Mouse (Mus musculus): ENCODE measurements at regions not wholly inside any gene's neighbourhood (a gene's known extent, or its start where the extent isn't known, plus 50 kb on each side); places are given as distances from the start of the nearest gene placed in this dataset.

DNA sequence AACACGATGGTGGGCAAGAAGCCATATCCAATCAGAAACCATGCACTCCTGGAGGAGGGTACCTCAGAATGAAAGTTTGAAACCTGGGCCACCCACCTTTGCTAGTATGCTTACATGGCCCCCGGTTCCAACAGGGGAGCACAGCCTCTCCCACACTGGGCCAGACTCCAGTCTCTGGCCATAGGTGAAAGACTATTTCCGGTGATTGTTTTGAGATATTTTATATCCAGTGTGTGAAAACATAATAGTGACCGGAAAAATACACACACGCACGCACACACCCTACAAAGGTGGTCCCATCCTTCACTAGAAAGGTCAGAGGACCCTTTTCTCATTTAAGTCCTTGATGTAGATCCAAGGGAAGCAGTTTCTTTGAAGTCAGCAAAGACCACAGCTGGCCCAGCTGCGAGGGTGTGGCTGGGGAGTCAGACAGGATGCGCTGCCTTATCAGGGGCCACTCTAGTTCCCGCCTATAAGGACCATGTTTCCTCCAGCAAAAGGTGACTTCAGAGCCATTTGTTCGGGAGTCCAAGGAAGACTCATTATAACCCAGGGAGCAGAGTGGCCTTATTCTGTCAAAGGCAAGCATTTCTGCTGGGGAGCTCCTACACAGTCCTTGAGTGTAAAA lies 206.0 kb downstream of the Zfp36l1 start:
- no peak for DNase-seq

DNA sequence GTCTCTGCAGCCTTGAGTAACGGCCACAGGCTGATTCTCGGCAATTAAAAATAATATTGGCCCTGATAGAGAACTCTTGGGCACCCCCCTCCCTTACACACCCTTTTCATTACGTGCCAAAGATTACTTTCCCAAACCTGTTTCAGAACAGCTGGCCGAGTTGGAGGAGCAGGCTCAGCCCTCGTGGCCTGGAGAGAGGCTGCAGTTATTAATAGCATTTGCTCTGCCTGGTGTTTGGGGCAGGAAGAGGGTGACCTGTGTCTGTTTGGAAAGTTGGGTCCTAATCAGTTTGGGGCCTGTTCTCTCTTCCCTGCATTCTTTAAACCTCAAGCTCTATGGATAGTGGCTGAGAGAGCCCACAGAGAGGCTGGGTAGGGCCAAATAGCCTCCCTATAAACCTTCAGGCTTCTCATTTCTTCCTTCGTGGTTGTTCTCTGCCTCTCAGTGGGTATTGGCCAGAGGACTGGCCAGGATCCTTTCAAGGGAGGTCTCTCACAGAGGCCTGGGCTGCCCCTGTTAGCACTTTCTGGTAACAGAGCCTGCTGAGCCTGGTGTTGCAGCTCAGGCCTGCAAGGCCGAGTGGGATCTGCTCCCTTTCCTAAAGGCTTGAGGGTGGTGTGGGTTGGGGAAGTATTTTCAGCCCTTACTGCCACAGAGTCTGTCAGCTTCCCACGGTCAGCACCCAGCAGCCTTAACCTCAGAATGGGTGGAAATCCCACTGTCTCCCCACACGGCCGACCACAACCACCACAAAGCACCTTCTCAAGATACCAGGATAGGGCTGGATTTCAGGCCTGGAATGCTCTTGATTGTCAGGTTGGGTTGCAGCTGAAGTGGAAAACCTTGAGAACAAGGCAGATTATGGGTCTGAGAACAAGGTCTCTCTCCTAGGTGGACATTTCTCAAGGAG lies 206.7 kb downstream of the Zfp36l1 start:
- no peak for DNase-seq

DNA sequence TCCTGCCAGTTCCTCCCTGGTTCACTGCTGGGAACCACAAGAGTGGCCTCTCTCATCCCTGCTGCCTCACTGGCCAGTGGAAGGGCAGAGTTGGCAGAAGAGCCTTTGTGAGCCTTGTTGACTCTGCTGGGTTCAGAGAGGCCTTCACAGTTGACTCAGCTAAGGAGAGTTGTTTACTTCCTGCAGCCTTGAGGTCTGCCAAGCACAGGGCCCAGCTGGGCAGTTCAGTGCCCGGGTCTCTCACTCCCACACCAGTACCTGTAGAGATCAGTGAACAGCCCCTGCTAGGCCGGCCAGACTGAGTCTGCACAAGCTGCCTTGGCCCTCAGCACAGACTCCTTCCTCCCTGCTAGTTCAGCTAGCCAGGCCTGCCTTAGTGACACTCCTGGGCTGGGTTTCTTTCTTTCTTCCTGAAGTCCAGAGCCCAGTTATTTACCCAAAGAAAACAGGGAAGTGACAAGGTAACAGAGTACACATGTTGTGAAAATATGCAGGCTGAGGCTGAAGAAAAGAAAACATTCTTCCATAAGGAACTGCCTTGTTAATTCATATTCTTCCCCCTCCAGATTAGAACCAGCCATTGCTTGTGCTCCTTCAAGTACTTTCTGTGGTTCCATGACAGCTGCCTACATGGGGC lies 207.8 kb downstream of the Zfp36l1 start:
- no peak for DNase-seq

DNA sequence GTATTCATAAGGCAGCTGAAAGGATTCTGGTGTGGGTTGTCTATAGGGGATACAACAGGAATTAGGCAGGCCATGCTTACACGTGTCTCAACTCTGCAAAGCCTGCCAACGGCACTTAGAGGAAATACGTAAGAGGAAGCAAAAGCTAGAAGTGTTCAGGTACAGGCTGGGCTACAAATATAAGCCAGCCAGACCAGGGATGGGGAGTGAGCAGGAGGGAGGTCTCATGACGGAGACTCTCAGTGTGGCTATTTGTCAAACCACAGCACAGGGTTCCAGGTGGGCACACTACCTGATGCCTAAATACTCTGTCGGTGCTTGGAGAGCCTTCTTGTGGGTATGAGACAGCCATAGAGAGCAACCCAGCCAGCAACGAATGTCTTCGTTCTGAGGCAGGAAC lies 210.1 kb downstream of the Zfp36l1 start:
- DNase-seq, result no peak

DNA sequence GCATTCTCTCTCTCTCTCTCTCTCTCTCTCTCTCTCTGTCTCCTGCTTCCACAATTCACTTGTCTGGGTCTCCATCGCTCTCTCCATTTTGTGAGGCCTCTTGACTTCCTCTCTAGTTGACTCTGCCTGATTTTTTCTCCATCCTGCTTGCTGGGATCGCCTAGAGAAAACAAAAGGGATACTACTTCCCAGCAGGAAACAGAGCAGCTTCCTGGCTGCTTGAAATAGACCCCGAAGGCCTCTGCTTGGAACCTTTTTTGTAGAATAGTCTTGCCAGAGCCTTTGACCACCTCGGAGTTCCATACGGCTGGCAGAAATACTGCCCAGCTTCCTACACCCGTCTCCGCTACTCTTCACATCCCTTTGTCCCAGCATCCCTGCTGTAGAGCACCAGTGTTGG lies 210.7 kb downstream of the Zfp36l1 start:
- no peak for DNase-seq

DNA sequence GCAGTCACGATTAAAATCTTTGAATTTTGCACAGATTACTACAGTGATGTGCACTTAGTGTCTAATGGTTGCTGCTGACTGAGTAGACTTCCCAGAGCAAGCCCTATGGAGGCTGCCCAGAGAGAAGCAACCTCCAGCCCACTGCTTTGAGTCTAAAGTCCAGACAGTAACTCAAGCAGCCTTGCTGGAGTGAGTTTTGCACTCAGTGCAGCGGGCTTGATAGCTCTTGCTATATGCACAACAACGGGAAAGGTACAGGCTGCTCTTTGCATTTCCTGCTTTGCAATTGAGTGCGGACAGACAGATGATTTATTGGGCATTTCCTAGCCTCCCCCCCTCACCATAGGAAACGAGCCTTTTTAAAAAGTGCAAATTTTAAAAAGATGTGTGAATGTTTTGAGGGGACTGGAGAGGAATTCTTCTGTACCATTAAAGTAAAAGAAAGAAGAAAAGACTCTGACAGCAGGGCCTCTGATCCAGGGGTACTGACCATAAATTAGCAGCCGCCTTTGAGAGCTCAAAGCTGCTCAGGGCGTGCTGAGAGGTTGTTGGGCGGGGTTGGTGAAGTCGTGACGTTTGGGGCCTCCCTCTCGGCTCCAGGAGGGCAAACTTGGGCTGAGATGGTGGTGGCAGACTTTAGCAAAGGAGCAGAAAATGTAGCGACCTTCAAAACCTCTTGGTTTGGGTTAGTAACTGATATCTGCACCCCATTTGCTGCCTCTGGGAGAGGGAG lies 214.4 kb downstream of the Zfp36l1 start:
- DNase-seq, result no peak

DNA sequence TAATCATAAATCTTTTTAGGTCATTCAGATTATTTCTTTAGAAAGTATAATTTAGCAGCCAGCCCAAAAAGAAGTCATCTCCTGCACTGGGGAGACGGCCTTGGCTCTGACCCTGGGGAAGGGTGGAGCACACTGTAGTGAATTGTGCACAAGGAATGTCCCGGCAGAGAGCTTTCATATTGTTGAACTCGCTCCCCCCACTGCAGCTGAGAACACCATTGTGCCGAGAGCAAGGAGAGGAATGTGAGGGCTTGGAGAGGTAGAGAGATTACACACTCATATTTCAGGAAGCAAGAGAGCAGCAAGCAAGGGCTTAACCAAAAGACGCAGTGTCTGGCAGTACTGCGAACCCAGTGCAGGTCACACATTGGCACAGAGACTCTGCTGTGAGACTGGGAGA lies 216.8 kb downstream of the Zfp36l1 start:
- no peak for DNase-seq

DNA sequence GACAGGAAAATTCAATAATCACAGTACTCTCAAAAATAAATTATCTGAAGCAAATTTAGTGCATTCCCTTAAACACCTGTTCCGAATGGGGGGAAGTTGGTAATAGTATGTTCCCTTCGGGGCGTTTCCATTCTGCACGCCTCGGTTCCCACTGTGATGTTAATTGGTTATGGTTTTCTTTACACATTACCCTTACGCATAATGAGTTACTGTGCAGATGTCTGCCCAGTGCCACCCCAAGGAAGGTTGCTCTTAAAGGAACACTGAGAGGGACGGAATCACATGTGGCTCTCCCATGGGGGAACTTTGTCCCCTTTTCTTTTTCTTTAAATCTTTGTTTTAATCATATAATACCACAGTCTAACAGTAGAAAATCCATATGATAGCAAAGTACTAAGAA lies 217.5 kb downstream of the Zfp36l1 start:
- no peak for DNase-seq

DNA sequence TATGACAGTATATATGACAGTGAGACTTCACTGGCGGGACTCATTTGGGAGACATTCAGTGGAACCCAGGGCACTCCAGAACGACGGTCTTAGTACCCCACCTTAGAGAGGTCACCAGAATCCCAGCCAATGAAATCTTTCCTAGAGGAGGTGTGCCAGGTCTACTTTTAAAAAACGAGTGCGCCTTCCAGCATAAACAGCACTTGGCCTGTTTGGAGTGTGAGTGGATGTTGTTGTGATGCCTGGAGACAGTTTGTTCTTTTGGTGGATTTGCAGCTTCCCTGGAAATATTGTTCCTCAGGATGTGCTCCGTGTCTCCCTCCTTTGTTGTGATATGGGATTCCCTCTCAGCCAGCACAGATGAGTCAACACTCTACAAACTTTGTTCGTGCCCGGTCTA lies 219.9 kb downstream of the Zfp36l1 start:
- DNase-seq, result no peak

DNA sequence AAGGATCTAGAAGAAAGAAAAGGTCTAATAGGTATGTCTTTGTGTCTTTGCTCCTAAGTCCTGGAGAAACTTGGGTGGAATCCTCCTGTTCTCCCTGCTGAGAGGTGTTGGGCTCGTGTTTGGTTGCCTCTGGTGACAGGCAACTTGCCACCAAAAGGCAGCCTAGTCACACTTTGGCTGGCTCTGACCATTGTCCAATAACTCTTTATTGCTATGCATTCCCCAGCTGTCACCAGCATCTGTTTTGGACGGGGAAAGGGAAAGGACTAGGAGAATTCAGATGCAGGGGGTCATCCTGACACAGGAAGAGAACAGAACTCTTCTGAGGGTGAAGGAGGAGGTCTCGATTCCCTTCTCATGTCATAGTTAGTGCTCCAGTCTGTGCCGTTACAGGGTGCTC lies 220.9 kb downstream of the Zfp36l1 start:
- DNase-seq, result no peak

DNA sequence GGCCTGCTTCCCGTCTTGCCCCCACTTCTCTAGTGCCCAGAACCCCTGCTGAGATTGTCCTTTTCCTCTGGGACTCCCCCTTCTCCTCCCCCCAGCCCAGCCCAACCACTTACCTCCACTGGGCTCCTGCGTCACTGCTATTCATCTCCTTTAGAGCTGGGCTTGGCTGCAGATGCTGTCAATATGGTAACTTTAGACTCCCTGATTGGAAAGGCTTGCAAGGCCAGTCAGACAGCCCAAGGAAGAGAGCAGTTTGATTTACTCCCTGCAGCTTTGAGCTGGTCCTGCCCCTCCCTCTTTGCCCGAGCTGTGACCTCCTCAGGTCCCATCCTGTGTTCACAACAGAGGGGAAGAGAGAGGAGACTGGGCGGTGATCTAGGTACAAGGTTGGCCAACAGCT lies 221.9 kb downstream of the Zfp36l1 start:
- no peak for DNase-seq

DNA sequence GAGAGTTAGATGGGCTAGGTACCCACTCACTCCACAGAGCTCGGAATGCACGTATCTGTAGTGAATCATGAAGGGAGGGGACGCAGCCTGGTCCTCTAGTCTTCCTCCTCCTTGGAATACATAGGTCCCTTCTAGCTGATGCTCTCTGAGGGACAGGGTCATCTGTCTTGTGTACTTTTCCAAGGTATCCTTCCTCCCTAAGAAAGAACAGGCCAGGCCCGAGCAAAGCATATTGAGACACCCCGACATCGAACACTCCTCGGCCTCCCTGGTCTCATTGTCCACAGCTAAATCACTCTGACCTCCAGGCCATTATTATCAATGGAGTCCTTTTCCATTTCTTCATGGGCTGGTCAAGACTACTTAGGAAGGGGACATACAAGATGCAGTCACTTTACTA lies 222.5 kb downstream of the Zfp36l1 start:
- no peak for DNase-seq

DNA sequence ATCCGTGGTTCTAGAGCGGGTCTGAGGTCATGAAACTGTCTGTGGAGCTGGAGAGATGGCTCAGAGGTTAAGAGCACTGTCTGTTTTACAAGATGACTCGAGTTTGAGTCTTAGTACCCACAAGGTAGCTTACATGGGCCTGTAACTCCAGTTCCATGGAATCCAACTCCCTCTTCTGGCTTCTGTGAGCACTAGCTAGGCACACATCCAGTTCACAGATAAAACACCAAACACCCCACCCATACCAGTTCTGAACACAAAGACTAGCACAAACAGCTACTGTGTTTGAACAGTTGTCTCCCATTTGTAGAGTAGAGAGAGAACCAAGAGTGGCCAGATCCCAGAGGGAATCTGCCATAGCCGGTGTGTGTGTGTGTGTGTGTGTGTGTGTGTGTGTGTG lies 224.0 kb downstream of the Zfp36l1 start:
- no peak for DNase-seq

DNA sequence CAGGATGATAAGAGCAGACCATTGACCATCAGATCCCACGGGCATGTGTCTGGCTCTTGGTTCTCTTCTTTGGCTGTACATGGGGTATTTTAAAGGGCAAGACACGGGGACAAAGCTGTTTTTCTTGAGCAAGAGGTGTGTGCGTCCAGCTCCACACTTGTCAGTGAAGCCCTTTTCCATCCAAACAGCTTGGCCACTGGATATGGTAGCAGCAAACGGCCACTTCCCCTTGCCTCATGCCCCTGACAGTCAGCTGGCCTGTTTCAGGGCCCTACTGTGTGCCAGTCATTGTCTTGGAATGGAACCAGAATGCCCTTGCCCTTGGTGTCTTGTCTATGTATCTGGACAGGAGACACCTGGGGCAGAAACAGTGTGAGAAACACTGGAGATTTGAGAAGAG lies 224.7 kb downstream of the Zfp36l1 start:
- no peak for DNase-seq

DNA sequence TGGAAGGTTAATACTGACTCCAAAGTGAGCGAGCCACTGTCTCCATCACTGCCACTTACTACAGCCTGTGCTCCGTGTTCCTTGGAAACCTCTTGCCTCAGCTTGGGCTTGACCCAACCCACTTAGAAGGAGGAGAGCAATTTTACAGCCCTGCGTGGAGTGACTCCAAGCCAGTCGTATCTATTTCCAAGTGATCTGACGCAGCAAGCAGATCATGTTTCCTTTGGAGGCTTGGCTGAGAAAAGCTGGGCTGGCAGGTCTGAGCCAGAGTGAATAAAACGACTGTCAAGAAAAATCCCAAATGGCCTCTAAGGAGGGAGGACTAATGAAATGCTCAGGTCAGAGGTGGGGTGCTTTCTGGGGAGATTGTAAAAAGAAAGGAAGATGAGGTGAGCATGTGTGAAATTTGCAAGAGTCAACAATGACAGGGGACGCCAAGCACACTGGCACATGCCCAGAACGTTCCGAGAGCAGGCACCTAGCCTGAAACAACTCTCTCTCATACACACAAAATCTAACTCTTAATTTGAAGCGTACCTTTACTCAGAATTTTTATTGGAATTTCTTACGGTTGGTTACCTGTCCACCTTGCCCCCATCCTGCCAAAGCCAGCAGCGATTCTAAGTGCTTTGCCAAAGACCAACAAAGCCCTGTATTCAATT lies 225.5 kb downstream of the Zfp36l1 start:
- no peak for DNase-seq

DNA sequence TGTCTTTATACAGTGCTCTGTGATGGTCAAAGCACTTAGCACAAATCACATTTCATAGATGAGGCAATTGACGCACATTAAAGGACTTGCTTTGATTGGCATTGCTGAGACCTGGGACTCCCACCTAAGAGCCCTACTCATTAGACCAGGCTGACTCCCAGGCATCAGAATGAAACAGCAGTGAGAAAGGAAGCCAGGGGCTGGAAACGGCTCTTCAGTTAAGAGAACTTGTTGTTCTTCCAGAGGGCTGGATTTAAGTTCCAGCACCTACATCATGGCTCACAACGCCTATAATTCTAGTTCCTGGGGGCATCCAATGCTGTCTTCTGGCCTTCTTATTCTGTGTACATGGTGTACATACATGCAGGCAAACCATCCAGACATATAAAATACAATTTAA lies 226.3 kb downstream of the Zfp36l1 start:
- DNase-seq, result no peak

DNA sequence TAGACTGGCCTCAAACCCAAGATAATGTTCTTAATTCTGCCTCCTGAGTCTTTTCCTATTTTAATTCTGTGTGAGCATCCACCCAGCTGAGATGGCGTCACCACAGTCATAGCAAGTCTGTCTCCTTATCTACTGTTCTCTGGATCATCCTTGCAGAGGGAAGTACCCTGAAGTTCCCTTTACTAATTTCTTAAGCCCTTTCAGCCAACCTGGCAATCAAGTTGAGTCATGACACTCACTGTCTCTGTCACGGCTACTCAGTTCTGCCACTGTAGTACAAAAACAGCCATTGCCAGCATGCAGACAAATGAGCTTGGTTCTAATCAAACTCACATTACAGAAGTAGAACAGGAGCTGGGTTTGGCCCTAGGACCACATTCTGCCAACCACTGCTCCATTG lies 227.5 kb downstream of the Zfp36l1 start:
- no peak for DNase-seq

DNA sequence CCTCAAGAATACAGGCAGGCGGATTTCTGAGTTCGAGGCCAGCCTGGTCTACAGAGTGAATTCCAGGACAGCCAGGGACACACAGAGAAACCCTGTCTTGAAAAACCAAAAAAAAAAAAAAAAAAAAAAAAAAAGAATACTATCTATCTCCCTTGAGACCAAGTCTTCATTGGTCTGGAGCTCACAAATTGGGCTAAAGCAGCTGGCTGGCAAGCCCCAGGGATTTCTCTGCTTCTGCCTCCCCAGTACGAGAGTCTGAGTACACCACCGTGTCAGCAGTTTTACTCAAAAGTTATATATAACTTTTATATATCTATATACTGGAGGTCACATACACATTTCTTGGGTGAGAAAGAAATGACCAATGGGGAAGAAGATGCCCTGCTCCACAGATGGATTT lies 229.2 kb downstream of the Zfp36l1 start:
- no peak for DNase-seq

DNA sequence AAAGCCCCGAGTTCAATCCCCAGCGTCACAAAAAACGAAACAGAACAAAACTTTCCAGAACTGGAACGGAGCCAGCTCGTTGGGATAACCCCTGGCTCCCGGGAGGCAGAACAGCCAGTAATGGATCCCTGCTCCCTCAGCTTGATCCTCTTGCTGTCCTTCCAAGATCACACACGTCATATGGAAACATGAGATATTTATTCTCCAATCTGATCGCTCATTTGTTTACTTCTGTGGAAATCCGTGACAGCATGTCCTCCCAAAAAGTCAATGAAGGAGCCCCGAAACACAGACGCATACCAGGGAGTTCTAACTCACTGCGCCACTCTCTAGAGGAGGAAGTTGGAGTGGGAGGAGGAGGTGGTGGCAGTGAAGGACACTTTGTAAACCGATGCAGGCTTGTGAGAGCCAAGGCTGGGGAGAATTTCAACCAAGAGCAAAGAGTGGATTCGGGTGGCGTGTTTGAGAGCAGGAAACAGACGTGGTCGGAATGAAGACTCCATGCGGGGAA lies 232.0 kb downstream of the Zfp36l1 start:
- no peak for DNase-seq

DNA sequence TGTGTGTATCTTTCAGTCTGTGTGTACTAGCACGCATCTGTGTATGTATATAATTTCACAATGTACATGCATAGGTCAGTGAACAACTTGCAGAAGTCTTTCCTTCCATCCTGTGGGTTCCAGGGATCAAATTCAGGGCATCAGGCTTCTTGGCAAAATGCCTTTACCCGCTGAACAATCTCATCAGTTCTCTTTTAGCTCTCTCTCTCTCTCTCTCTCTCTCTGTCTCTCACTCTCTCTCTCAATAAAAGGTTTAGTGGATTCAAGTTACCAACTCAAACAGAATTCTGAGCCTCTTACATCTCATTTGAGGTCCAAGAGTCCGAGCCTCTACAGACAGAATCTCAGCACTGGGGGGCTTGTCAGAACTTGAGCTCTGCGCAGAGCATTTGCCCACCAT lies 232.5 kb downstream of the Zfp36l1 start:
- no peak for DNase-seq

DNA sequence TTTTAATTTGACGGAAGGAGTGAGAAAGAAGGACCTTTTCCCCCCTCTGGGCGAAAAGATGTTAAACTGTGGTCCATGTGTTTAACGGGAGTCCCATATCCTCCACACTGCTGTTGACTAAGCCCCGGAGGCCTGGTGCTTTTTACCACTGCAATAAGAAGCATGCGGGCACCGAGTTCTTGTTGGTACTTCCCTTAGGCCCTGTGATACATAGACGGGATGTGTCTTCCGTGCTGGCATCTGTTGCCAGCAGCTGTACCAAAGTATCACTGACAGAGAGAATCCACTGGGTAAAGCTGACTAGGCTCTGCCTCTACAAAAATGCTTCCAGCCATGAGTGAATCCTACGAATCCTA lies 232.9 kb downstream of the Zfp36l1 start:
- DNase-seq, result peak; percentile 34

DNA sequence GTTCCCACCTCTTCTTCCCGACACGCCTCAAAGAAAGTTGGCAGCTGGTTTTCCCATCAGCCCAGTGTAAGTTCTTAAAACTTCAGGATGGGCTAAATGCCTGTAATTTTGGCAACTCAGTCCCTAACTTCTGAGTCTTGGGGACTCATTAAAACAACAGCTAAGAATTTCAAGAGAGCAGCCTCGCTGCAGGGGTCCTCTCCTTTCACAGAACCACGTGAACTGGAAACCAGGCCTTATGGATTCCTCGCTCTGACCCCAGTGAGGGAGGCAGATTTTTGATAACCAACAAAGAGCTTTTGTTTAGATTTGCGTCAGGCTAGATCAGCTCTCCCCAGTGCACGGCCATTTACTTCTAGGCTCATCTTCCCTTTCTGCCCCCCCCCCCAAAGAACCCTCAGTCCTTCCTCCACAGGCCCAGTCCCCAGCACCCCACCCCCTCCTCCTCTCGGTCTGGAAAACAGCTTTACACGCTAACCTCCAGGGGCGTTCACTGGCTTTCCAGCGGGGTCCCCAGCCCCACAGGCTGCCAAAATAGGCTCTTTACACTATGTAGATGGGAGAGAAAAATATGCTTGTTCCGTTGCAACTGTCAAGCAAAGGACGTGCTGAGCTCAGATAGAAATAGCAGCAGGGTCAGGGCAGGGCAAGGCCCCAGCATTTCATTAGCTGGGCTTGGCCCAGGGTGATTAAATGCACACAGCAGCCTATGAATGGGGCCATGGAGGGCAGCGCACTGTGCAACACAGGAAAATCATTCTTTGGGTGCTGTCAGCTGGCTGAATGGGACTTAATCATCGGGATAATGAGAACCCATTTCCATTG lies 233.5 kb downstream of the Zfp36l1 start:
- peak; percentile 24 for DNase-seq

All from layer of hippocampus, adult 9-11 months (tissue).